Mouse (Mus musculus) midbrain, embryonic 13.5 days (tissue): ENCODE data around the gene Hand2. TPM values are rescaled to one million over a fixed set of nuclear protein-coding genes. Genes with fewer than 3 reads are reported as not detected.

ENCODE experiments used
- ATAC-seq: fragments of 200-750 bp; cut with Nextera tagmentation; 2 replicates; pipeline ENCODE4 v1.8.0; 2017; ENCODE audit warnings: mild to moderate bottlenecking, moderate TSS enrichment, moderate library complexity
- H3K27ac ChIP-seq: fragments of 300-500 bp; sonication (generic); 2 replicates; pipeline ENCODE4 v1.5.1; 2015; ENCODE audit warnings: inconsistent platforms, mild to moderate bottlenecking, moderate library complexity
- H3K27me3 ChIP-seq: fragments of 300-500 bp; sonication (generic); 2 replicates; pipeline ENCODE4 v1.6.1; 2015; ENCODE audit warnings: mild to moderate bottlenecking, inconsistent platforms
- H3K36me3 ChIP-seq: fragments of 300-500 bp; sonication (generic); 2 replicates; pipeline ENCODE4 v1.6.1; 2015; ENCODE audit warnings: mild to moderate bottlenecking, inconsistent platforms
- H3K4me1 ChIP-seq: fragments of 300-500 bp; sonication (generic); replicated peaks from 2 replicates; pipeline ENCODE4 v1.6.1; 2015; ENCODE audit warnings: inconsistent platforms
- H3K4me2 ChIP-seq: fragments of 300-500 bp; sonication (generic); replicated peaks from 2 replicates; pipeline ENCODE4 v1.6.1; 2015; ENCODE audit warnings: moderate library complexity, mild to moderate bottlenecking, inconsistent platforms
- H3K4me3 ChIP-seq: fragments of 300-500 bp; sonication (generic); replicated peaks from 2 replicates; pipeline ENCODE4 v1.5.1; 2015; ENCODE audit warnings: mild to moderate bottlenecking, inconsistent platforms
- H3K9ac ChIP-seq: fragments of 300-500 bp; sonication (generic); replicated peaks from 2 replicates; pipeline ENCODE4 v1.6.1; 2015; ENCODE audit warnings: mild to moderate bottlenecking, inconsistent platforms
- H3K9me3 ChIP-seq: fragments of 300-500 bp; sonication (generic); 2 replicates; pipeline ENCODE4 v1.6.1; 2016; ENCODE audit warnings: mild to moderate bottlenecking, inconsistent platforms
- WGBS: fragments of 180-500 bp; shearing (Covaris S2); methylation state at CpG from one replicate; pipeline ENCODE4 v1.1.7; 2015; 5-methylcytosine and 5-hydroxymethylcytosine counted together
- polyA plus RNA-seq: library from polyadenylated mRNA; unstranded; fragments of >200 nt; fragmentation: Nextera tagmentation; extraction: Ambion mirVana; gene quantifications from 2 replicates; pipeline ENCODE4 v1.2.1, GENCODE M21; 2015

Hand2 gene
- polyA plus RNA-seq, 1 experiment from 2014 or later, result not detected

- no peaks in the 10 kb centered on the region for H3K9me3 ChIP-seq
- H3K36me3 ChIP-seq, result no peaks in the 10 kb centered on the region
- no peak overlapping the region for H3K9ac ChIP-seq
- ATAC-seq, result no peak
- no peak overlapping the region for H3K4me3 ChIP-seq
- H3K27ac ChIP-seq, result no peak overlapping the region
- H3K4me2 ChIP-seq, result no peak overlapping the region
- WGBS, result 2% methylated on average over 14 of the region's 14 CpGs
- peaks cover 5% of the 10 kb centered on the region for H3K4me1 ChIP-seq
- H3K27me3 ChIP-seq, result peaks cover 100% of the 10 kb centered on the region
Measured at GRCm38 (mm10) chr8:57339711-57340650, 19.2 kb downstream of the Hand2 start.

- Histone ChIP-seq H3K4me2 (peak overlapping the region; percentile 35), H3K4me1 (peaks cover 5% of the 10 kb centered on the region), H3K36me3 (no peaks in the 10 kb centered on the region), H3K27ac (no peak overlapping the region), H3K9ac (no peak overlapping the region), H3K4me3 (peak overlapping the region; percentile 12), H3K9me3 (no peaks in the 10 kb centered on the region), H3K27me3 (peaks cover 100% of the 10 kb centered on the region)
- peak; percentile 55; the same call in 1 of the 2 replicates for ATAC-seq
- 2% methylated on average over 41 of the region's 41 CpGs for WGBS
Measured at GRCm38 (mm10) chr8:57340840-57341540, 20.2 kb downstream of the Hand2 start.

- Histone ChIP-seq H3K27me3 (peaks cover 100% of the 10 kb centered on the region), H3K36me3 (no peaks in the 10 kb centered on the region), H3K4me1 (peaks cover 5% of the 10 kb centered on the region), H3K4me3 (no peak overlapping the region), H3K9me3 (no peaks in the 10 kb centered on the region), H3K9ac (no peak overlapping the region), H3K27ac (no peak overlapping the region), H3K4me2 (no peak overlapping the region)
- 0% methylated on average over 6 of the region's 6 CpGs for WGBS
- ATAC-seq, result no peak
Measured at GRCm38 (mm10) chr8:57341541-57341840, 20.7 kb downstream of the Hand2 start.

- H3K4me2 ChIP-seq, result no peak overlapping the region
- no peak for ATAC-seq
- H3K36me3 ChIP-seq, result no peaks in the 10 kb centered on the region
- H3K9ac ChIP-seq, result no peak overlapping the region
- WGBS, result 3% methylated on average over 12 of the region's 12 CpGs
- peaks cover 5% of the 10 kb centered on the region for H3K4me1 ChIP-seq
- H3K4me3 ChIP-seq, result no peak overlapping the region
- H3K27me3 ChIP-seq, result peaks cover 100% of the 10 kb centered on the region
- H3K27ac ChIP-seq, result no peak overlapping the region
- no peaks in the 10 kb centered on the region for H3K9me3 ChIP-seq
Measured at GRCm38 (mm10) chr8:57342386-57343090, 21.8 kb downstream of the Hand2 start.

- H3K27me3 ChIP-seq, result peaks cover 100% of the 10 kb centered on the region
- no peak overlapping the region for H3K27ac ChIP-seq
- no peaks in the 10 kb centered on the region for H3K9me3 ChIP-seq
- WGBS, result 3% methylated on average over 6 of the region's 6 CpGs
- H3K4me3 ChIP-seq, result no peak overlapping the region
- ATAC-seq, result no peak
- no peak overlapping the region for H3K9ac ChIP-seq
- no peaks in the 10 kb centered on the region for H3K36me3 ChIP-seq
- peaks cover 5% of the 10 kb centered on the region for H3K4me1 ChIP-seq
- no peak overlapping the region for H3K4me2 ChIP-seq
Measured at GRCm38 (mm10) chr8:57343731-57344315, 23.0 kb downstream of the Hand2 start.

- no peak for ATAC-seq
- H3K9ac ChIP-seq, result no peak overlapping the region
- WGBS, result under 1% methylated on average over 23 of the region's 23 CpGs
Measured at GRCm38 (mm10) chr8:57344956-57345870, 24.4 kb downstream of the Hand2 start.

GRCm38 (mm10) chr8:57346371-57346770 is 25.6 kb downstream of the Hand2 start:
- no peak overlapping the region for H3K4me2 ChIP-seq
- no peaks in the 10 kb centered on the region for H3K36me3 ChIP-seq
- no peak for ATAC-seq
- H3K27me3 ChIP-seq, result peaks cover 100% of the 10 kb centered on the region
- no peaks in the 10 kb centered on the region for H3K4me1 ChIP-seq
- H3K4me3 ChIP-seq, result no peak overlapping the region
- WGBS, result 4% methylated on average over 7 of the region's 7 CpGs
- H3K27ac ChIP-seq, result no peak overlapping the region
- no peak overlapping the region for H3K9ac ChIP-seq
- H3K9me3 ChIP-seq, result no peaks in the 10 kb centered on the region

More at GRCm38 (mm10) chr8:57344956-57345870, 24.4 kb downstream of the Hand2 start:
- Histone ChIP-seq H3K4me3 (no peak overlapping the region), H3K36me3 (no peaks in the 10 kb centered on the region), H3K4me1 (peaks cover 5% of the 10 kb centered on the region), H3K9me3 (no peaks in the 10 kb centered on the region), H3K27me3 (peaks cover 100% of the 10 kb centered on the region), H3K4me2 (no peak overlapping the region), H3K27ac (no peak overlapping the region)

- Histone ChIP-seq H3K4me1 (no peaks in the 10 kb centered on the region), H3K36me3 (no peaks in the 10 kb centered on the region), H3K27me3 (peaks cover 100% of the 10 kb centered on the region), H3K4me3 (no peak overlapping the region), H3K9ac (no peak overlapping the region), H3K27ac (no peak overlapping the region), H3K9me3 (no peaks in the 10 kb centered on the region), H3K4me2 (no peak overlapping the region)
- WGBS, result 5% methylated on average over 5 of the region's 5 CpGs
- no peak for ATAC-seq
Measured at GRCm38 (mm10) chr8:57347141-57347540, 26.4 kb downstream of the Hand2 start.

- no peak overlapping the region for H3K9ac ChIP-seq
- peaks cover 100% of the 10 kb centered on the region for H3K27me3 ChIP-seq
- ATAC-seq, result no peak
- peaks cover 1% of the 10 kb centered on the region; the same call in 1 of the 2 replicates for H3K4me1 ChIP-seq
- no peak overlapping the region for H3K4me3 ChIP-seq
- no peaks in the 10 kb centered on the region for H3K36me3 ChIP-seq
- H3K27ac ChIP-seq, result no peak overlapping the region
- no peaks in the 10 kb centered on the region for H3K9me3 ChIP-seq
- no peak overlapping the region for H3K4me2 ChIP-seq
- 4% methylated on average over 4 of the region's 4 CpGs for WGBS
Measured at GRCm38 (mm10) chr8:57348251-57348650, 27.5 kb downstream of the Hand2 start.

- Histone ChIP-seq H3K27me3 (peaks cover 96% of the 10 kb centered on the region), H3K4me2 (no peak overlapping the region), H3K9ac (no peak overlapping the region), H3K4me1 (peaks cover 7% of the 10 kb centered on the region), H3K4me3 (no peak overlapping the region), H3K36me3 (no peaks in the 10 kb centered on the region), H3K27ac (no peak overlapping the region), H3K9me3 (no peaks in the 10 kb centered on the region)
- under 1% methylated on average over 23 of the region's 23 CpGs for WGBS
- ATAC-seq, result no peak
Measured at GRCm38 (mm10) chr8:57348866-57349520, 28.2 kb downstream of the Hand2 start.
